Mouse (Mus musculus) CH12.LX (cell line): ENCODE measurements around the gene Megf8.

Experiments
- CTCF ChIP-seq, 2 experiments: IDR thresholded peaks in 1 of 2; conservative IDR thresholded peaks in 1 of 2; 2 replicates each; pipeline ENCODE4 v1.5.1; 2011 to 2012; ENCODE audit warnings: low read depth in 2 of 2, low read length in 2 of 2, improper control_type of control experiment in 1 of 2, inconsistent platforms in 1 of 2, mild to moderate bottlenecking in 1 of 2, moderate library complexity in 1 of 2
- E2F4 ChIP-seq: IDR thresholded peaks from 2 replicates; pipeline ENCODE4 v1.6.1; 2011; ENCODE audit warnings: low read depth, low read length, improper control_type of control experiment; ENCODE audit not compliant: insufficient replicate concordance
- EP300 ChIP-seq: IDR thresholded peaks from 2 replicates; pipeline ENCODE4 v1.6.1; 2011; ENCODE audit warnings: low read length, improper control_type of control experiment
- ETS1 ChIP-seq: conservative IDR thresholded peaks from 2 replicates; pipeline ENCODE4 v1.6.1; 2012; ENCODE audit warnings: low read depth, mild to moderate bottlenecking, inconsistent platforms, low read length, improper control_type of control experiment, moderate library complexity
- MAFK ChIP-seq: IDR thresholded peaks from 2 replicates; pipeline ENCODE4 v1.6.1; 2011; ENCODE audit warnings: low read length, improper control_type of control experiment; ENCODE audit not compliant: insufficient replicate concordance
- MXI1 ChIP-seq: IDR thresholded peaks from 2 replicates; pipeline ENCODE4 v1.6.1; 2011; ENCODE audit warnings: mild to moderate bottlenecking, low read depth, low read length, improper control_type of control experiment
- NELFE ChIP-seq: IDR thresholded peaks from 2 replicates; pipeline ENCODE4 v1.6.1; 2011; ENCODE audit warnings: low read depth, low read length, improper control_type of control experiment
- POLR2A ChIP-seq: IDR thresholded peaks from 2 replicates; pipeline ENCODE4 v1.6.1; 2011; ENCODE audit warnings: low read depth, mild to moderate bottlenecking, improper control_type of control experiment, low read length
- SIN3A ChIP-seq: IDR thresholded peaks from 2 replicates; pipeline ENCODE4 v1.6.1; 2012; ENCODE audit warnings: low read length, improper control_type of control experiment, inconsistent platforms
- USF1 ChIP-seq: IDR thresholded peaks from 2 replicates; pipeline ENCODE4 v1.6.1; 2014; ENCODE audit warnings: low read depth, mild to moderate bottlenecking, inconsistent platforms, low read length, improper control_type of control experiment

DNA sequence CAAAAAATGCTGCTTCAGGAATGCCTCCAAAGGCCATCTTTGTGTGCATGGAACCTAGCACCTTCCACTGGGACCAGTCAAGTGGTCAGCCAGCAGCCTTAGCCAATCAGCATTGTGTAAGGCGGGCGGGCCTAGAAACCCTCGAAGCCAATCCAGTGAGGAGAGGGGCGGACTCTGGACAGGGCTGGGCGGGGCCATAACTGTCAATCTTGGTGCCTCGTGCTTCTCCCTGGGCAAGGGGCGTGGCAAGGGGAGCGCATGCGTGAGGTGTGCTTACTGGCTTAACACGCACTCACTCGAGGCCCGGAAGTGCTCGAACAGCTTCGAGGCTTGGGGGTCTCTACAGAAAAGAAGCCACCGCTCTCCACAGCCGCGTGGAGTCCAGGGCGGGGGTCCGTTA lies 15.9 kb upstream of the Megf8 start, which contains the start of gene Prr19:
- TF ChIP-seq SIN3A: no peak
- no peak for TF ChIP-seq EP300
- TF ChIP-seq POLR2A: no peak
- TF ChIP-seq CTCF (conservative IDR thresholded peaks at IDR 0.05 in 1 of 2, IDR thresholded peaks at IDR 0.05 in 1 of 2; ENCODE audit: low read depth in 2 of 2, low read length in 2 of 2): no peak
- TF ChIP-seq NELFE: no peak
- TF ChIP-seq E2F4: no peak
- no peak for TF ChIP-seq MAFK
- TF ChIP-seq USF1: no peak
- no peak for TF ChIP-seq ETS1
- TF ChIP-seq MXI1: no peak
